Mouse (Mus musculus) cerebellum, adult 9-10 months (tissue): Measurements from ENCODE around the gene Cacng2.
A peak's percentile ranks its signal among the peaks of the same experiment; 100 is the strongest.

ENCODE experiments used
- DNase-seq: peaks from one replicate; pipeline ENCODE4 v3.0.0; 2022

Cacng2 gene

DNA sequence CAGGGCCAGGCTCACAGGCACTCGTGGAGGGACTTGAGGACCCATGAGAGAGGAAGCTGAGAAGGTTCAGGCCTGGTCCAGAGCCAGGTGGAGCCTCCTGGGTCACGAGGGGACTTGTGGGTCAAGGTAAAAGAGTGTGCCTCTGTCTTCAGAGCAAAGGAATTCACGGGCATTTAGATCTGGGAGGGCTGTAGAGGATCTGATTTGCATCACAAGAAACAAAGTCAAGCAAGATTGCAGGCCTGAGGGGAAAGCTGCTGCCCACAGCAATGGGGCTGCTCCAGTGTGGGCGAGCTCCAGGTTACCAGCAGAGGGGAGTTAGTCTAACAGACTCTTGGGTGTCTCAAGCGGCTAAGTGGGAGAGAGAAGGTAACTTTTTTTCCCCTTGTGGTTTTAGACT, 118.4 kb downstream of the Cacng2 start:
- no peak for DNase-seq

DNA sequence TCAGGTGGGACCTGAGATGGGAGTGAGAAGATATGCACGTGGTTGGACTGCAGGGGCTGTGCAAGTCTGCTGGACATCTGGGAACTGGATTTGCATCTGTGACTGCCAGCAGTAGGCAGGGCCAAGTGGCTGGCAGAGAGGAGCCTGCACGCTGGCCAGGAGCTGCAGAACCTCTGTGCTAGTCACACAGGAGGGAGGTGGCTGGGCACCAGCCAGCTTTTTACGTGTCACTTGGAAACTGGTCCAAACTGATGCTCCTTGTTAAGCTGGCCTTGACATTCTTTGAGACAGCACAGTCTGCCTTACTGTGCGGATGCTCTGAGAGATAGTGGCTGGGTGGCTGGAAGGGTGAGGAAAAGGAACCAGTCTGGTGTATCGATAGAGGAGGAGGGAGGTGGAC, 131.3 kb downstream of the Cacng2 start:
- DNase-seq, result no peak

DNA sequence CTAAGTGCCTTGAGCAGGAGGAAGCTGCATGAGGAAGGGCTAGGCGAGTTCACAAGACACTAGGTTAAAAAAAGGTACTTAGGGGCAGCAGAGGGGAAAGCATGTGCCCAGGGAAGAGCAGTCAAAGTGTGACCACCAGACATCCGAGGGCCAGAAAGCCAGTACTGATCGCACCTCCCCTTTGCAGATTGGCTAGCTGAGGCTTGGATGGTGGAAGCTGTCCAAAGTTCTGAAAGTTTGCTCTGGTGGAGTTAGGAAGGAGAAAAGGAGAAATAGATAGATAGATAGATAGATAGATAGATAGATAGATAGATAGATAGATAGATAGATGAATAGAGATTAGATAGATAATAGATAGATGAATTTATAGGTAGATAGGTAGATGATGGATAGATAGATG, 136.4 kb downstream of the Cacng2 start:
- no peak for DNase-seq

DNA sequence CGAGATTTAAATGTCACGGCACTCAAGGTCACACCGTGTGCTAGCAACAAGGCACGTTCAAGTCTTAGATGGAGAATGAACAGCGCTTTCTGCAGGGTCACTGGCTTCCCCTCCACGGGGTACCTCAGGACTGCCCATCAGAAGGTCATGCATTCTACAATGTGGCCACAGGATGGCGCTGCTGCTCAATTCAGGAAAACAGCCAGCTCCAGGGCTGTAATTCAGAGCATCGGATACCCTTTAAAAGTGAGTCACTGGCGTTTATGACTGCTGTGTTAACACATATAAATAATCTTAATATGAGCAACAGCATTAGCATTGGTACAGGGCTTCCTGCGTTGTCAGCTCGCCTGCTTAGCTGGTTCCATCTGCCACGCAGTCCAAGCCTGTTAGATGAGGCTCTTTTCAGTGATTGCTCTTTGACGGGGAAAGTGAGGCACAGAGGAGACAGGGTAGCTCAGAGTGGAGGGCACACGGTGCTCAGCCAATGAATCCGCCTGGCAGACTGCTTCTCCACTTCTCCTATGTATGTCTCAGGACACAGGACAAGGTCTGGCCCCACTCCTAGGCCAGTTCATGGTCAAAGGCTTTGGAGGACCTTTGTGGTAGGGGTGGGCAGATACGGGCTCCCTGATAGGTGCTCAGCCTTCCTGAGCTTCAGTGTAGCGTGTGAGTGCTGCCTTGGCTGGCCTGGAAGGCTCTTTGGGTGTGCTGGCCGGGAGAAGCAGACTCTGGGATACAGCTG, 137.5 kb downstream of the Cacng2 start:
- DNase-seq, result peak; percentile 89

DNA sequence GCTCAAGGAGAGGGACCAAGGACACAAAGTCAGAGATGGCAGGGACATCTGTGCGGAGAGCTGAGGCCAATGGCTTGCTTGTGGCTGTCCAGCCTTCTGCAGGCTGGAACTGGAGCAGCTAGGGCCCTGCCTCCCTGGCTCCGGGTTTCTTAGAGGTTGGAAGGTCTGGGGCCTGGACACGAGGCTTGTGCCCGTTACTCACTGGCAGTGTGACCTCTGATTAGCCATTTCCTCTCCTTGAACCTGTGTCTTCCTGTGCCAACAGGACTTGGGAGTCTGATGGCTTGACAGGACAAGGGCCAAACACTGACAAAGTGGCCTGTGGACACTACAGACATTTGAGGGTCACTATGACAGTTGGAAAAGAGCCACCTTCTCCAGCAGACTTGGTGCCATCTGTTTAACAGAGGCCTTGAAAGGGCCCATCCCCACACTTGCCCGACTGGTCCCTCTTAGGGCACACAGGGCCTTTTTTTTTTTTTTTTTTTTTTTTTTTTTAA, 138.6 kb downstream of the Cacng2 start:
- DNase-seq, result no peak

DNA sequence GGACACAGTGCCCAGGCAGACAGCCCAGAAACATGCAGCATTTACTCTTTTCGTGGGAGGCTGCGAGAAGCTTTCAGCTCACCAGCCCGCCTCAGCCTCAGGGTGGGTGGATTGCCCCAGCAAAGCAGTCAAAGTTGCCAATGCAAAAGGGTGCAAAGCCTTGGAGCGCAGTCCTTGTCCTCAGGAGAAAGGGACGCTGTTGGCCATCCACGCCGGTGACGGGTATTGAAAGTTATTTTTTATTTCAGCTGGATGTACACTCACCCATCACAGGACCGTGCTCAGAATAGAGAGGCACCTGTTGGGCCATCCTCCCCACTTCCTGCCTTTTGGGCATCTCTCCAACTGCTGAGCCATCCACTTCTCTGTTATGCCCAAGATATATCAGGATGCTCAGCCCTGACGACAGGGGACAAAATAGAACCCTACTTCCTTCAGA, 140.4 kb downstream of the Cacng2 start:
- no peak for DNase-seq

DNA sequence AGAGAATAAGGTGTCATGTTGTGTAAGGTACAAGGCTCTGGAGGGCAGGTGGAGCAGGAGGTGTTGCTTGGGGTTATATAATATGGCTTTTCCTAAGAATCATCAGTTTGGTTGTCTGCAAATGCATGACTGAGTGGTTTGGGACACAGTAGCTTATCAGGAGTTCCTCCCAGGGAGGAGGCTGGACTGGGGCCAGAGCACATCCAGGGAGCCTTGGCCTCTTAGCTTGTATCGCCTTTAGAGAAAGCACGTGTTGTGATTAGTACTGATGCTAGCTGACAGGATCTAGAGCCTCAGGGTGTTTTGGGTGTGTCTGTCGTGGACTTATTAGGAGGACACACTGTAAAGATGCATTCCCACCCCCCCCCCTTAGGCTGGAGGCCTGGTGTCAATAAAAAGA, 142.2 kb downstream of the Cacng2 start:
- DNase-seq, result no peak

DNA sequence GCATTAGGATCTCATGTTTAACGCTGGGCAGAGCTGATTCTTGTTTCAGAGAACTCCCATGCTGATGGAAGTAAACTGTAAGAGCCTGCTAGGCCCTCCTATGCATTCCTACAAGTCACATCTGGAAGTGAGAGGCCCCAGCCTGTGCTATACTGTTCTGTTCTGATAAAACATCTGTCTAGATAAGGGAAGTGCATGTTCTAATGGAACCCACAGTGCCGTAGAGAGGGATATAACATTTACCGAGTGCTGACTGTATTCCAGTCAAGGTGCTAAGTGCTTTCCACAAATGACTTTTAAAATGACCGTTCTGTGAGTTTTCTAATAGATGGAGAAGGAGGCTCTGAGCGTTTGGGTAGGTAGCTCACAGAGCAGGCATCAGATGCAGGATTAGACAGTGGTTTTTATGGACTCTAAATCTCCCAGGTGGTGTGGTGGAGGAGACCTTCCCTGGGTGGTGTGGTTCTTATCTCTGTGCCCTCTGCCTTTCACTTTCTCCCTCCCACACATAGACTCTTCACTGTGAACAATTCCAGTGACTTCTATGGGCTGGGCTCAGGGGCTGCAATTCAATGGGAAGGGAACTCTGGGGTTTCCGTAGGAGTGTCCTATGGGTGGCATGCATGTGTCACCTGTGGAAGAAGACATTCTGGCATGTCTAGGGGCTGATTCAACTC, 145.5 kb downstream of the Cacng2 start:
- DNase-seq, result no peak

DNA sequence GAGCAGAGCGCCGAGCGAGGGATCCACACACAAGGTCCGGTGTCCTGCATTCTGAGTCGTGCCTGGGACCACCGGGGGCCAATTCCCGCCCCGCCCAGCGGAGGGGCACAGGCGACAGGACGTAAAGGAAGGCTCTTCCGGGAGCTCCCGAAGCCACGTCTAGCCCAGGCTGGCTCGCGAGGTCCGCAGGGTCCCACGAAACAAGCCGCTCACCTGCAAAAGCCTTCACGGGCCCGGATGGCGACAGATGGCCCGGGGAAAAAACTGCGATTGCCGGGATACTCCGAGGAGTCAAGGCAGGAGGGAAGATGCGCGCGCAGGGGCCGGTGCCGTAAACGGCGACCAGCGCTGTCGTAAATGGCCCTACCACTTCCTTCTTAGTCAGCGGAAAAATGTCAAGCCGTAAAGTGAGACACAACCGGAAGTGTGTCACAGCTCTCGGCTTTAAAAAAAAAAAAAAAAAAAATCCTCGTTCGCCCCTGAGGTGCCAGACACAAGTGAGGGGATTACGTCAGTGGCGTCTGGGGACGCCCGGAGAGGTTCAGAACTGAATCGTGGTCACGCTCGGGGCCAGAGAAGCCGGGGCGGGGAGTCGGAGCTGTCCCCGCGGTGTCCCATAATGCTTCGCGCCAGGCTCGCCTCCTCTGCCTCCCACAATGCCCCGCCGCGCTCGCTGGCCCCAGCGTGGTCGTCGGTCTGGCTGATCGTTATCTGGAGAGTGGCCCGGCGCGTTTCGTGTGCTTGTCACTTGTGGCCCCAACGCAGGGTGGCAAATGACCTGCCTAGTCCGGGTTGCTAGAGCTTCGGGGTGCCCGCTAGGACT, 149.1 kb downstream of the Cacng2 start, which contains the start of gene Eif3d:
Gene Eif3d (minus strand): TSS at position 344 of the 823 bp plus-strand sequence.
- DNase-seq, result peak; percentile 99

DNA sequence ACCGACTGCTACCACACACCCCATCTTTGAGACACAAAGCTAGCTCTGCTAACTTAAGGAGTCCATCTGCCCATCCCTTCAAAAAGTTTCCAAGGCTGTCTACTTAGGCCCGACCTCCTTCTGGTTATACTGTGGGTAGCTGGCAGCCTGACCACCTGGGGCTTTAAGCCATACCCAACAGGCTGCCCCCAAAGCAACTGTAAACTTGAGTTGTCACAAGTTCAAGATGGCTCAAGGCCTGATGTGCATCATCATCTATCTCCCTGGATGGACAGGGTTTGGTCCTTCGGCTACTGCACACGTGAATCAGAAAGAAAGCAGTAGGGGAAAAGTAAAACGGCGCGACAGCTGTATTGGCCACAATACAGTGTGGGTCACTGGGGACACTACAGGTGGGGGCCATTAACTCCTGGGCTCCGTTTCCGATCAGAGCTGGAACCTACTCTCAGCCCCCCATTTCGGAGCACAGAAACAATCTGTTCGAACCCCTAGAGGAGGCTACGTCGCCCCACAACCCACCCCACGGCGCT, 149.8 kb downstream of the Cacng2 start:
- peak; percentile 59 for DNase-seq

DNA sequence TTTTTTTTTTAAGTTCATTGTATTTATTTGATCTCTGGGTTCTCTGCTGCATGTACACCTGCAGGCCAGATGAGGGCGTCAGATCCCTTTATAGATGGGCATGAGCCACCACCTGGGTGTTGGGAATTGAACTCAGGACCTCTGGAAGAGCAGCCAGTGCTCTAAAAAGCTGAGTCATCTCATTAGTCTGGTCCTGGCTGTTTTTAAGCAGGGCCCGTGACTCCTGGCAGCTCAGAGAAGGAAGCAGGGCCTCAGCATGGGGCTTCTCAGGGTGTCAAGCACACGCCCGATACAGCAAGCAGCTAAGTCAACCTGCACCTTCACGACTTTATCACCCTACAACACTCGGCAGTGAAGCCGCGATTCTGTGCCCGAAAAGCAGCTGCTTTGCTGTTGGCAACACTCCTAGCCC, 154.7 kb downstream of the Cacng2 start:
- no peak for DNase-seq

DNA sequence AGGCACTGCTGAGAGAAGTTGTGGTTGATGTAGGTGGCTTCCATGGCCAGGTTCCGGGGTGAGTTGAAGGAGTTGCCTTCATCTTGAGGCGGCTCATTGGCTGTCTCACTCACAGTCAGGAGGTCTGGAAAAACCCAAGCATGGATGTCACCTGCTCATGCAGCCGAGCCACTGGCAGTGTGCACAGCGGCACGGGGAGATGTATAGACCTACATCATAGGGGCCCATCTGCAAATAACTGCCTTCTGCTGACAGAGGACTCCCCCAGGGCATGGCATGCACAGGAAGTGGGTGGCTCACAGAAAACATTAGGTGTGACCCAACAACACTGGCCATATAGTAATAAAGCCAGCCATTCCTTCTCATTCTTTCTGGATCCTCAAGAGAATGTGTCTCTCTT, 157.4 kb downstream of the Cacng2 start:
- DNase-seq, result no peak

DNA sequence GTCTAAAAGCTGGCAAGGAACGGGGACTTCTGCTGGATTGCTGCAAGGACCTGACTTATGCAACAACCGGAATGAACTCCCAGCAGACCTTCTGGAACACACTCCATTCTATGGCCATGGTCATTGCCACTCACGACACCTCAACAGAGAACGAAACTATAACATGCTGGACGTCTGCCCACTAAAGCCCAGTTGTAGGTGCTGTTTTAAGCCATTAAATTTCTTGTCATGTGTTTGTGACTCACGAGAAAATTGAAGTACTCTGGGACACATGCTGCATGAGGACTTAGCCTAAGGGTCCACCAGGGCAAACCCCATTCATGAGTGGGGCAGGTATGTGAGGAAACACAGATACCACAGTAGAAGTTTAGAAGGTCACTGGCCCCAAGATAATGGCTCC, 159.1 kb downstream of the Cacng2 start:
- DNase-seq, result no peak

DNA sequence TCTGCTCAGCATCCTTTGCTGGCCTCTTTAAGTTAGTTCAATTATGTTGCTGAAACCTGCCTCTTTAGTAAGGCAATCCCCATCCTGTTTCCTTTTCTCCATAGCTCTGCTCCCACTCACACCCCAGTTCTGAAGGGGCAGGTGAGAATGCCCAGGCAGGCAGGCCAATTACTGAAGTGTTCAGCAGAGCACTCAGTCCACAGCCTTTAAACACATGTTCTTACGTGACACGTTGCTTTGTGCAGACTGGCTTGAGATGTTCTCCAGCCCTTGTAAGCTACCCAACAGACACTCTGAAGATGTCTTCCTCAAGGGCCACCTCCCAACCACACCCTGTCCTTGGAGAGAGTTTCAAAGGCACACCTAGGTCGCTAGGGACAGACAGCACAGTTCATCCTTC, 161.8 kb downstream of the Cacng2 start:
- no peak for DNase-seq

DNA sequence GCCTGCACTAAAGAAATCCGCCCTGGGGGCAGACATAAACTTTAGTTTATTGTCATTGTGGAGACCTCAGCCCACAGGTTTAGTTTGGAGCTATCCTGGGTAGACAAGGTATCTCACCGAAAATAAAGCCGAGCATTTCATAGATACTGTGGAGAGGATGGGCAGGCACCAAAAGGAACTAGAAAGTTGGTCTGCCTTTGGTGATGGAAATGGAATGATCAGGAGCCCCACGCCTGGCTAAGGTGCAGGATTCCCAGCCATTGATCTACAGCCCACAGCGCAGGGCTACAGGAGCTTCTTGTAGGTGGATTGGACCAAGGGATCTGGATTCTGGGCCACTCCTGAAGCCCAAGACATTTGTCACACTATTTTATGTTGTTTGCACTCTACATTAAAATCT, 162.2 kb downstream of the Cacng2 start:
- DNase-seq, result no peak

DNA sequence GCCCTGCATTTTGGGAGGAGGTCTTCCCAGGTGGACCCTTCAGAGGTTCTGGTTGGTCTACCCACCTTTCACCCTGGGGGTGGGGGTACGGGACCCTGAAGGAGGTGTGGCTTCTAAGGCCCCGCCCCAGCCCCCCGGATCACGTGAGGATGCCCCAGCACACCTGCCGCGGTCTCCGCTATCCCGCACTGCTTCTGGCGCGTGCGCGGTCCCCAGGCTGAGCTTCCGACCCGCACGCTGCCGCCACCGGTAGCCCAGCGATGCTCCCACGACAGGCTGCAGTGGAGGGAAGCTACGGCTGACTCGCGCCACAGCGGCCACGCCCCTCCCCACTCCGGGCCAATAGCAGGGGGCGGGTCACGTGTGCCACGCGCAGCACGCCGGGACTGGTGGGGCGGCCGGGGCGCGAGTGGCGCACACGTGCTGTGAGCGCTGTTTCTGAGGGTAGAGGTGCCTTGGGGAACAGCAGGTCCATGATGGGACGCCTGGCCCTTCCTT, 163.4 kb downstream of the Cacng2 start, which contains the start of gene Foxred2:
Gene Foxred2 (minus strand): TSS at position 319 of the 498 bp plus-strand sequence.
- peak; percentile 92 for DNase-seq

DNA sequence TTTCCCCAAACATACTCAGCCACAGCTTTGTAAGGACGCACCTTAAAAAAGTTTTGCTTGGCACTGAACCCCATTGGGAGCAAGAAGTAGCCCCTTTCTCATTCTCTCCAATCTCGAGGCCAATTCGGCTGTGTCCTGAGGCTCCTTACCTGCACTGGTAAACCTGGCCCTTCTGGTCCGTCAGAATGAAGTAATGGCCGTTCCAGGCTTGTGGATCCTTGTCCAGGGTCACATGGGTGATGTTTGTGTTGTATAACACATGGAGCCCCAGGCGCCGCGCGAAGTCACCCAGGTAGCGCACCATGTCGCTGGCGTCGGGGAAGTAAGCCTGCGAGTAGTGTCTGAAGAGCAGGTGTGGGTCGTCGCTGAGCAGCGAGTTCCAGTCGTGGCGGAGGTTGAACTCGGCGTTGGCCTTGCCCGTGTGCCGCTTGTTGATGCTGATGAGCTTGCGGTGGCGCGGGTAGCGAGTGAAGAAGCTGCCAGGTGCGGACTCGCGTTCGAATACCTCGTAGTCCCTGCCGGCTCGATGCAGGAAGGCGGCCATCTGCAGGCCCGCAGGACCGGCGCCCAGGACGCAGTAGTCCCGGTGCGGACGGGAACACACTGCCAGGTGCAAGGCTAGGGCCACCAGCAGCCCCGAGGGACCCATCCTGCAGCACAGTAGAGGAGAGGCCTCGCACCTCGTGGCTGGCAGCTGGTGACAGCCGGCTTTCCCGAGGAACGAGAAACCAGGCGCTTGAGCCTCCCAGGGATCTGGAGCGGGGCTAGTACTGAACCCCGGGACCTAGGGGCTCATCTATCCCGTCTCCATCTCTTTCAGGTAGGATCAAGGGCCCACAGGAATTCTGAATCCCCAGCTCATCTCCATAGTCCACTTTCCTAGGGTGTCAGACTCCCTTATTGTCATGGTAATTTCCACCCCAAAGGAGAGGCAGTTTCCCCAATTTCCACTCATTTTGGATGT, 164.1 kb downstream of the Cacng2 start:
- DNase-seq, result peak; percentile 66

DNA sequence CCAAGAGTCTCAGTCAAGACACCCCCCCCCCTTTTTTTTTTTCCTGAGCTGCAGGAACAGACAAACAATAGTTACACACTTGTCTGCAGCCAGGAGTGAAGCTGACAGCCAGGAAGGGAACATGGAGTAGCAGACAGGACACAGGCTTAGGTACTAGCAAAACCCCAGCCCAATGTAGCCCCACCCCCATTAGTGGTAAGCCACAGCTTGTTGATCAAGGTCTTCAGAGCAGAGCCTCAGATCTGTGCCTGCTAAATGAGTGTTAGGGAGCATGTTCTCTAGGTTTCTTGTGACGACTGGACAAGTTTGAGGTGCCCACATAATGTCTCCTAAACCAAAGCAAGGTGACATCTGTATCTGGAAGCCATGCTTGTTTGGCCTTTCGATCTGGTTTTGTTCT, 165.5 kb downstream of the Cacng2 start:
- DNase-seq, result no peak

DNA sequence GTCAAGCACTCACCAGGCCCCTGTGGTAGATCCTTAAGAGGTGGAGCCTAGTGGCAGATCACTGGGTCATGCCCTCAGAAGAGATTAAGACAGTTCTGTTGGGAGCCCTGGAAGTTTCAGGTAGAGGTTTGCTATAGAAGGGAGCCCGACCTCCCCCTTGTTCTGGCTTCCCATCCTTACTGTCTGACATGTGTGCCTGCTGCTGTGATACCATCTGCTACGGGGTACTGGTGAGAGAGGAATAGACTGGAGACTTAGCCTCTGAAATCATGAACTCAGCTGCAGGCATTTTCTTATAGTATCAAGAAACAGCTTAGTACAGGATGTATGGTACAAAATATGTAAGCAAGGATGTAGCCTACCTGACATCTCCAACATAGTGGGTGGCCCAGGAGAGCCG, 166.9 kb downstream of the Cacng2 start:
- DNase-seq, result peak; percentile 87

DNA sequence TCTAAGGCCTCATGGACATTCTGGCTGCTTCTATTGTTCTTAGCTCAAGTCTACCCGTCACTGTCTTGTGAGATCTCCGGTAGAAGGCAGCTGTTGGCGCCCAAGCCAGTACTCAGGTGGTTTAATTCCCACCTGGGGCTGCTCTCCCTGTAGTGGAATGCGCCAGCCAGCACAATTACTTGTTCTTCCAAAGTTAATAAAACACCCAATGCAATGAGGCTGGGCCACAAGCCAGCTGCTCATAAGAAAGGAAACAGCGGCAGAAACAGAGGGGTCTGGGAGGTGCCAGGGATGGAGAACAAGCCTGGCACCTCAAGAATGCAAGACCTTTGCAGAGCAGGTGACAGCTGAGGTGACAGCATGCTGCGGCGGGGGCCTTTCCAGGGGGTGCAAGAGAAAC, 170.8 kb downstream of the Cacng2 start:
- DNase-seq, result no peak

DNA sequence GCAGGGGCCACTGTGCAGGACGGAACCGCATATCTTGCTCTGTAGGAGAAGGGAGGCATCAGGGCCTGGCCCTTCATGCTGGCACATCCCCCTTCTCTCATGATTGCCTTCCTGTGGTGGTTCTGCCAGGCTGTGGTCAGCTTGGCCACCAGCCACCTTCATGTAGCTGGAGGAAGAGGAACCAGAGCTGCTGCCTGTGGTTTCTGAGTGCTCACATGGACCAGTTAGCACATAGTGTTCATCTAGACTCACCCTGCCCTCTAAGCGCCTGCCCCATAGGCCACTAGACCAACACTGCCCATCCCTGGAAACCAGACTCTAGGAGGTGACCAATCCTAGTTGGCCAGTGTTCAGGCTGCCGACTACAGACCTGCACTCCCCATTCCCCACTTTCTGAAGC, 174.1 kb downstream of the Cacng2 start:
- DNase-seq, result no peak
